Mouse (Mus musculus): ENCODE measurements at regions not wholly inside any gene's neighbourhood (a gene's known extent, or its start where the extent isn't known, plus 50 kb on each side); places are given as distances from the start of the nearest gene placed in this dataset.

DNA sequence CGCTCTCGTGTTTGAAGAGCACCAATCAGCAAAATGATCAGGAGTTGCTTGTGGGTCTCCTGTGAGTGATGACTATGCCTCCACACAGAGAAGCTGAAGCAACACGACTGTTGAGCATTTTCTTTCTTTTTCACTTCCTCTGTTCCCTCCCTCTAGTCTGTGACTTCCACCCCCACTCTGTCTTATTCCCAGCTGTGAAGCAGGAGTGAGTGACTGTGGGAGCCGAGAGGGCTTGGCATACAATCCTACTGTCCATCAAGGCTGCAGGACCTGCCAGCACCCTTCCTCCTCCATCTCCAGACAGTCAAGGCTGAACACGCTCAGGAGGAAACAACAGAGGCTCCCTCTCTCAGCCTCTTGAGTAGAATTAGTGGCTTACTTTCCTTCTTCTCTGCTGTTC, 401.3 kb downstream of the Plcl1 start:
- H3K4me2 ChIP-seq (replicated peaks): no peak overlapping the region
- H3K4me1 ChIP-seq: no peaks in the 10 kb centered on the region
- no peak for ATAC-seq (ENCODE audit: low FRiP score, low read depth)
- no peak overlapping the region for H3K27ac ChIP-seq
- H3K9ac ChIP-seq: no peak overlapping the region
- 72% methylated on average over 5 of the region's 5 CpGs for whole genome bisulfite sequencing
- no peaks in the 10 kb centered on the region for H3K27me3 ChIP-seq
- no peaks in the 10 kb centered on the region for H3K36me3 ChIP-seq
- no peaks in the 10 kb centered on the region for H3K9me3 ChIP-seq
- H3K4me3 ChIP-seq: no peak overlapping the region

DNA sequence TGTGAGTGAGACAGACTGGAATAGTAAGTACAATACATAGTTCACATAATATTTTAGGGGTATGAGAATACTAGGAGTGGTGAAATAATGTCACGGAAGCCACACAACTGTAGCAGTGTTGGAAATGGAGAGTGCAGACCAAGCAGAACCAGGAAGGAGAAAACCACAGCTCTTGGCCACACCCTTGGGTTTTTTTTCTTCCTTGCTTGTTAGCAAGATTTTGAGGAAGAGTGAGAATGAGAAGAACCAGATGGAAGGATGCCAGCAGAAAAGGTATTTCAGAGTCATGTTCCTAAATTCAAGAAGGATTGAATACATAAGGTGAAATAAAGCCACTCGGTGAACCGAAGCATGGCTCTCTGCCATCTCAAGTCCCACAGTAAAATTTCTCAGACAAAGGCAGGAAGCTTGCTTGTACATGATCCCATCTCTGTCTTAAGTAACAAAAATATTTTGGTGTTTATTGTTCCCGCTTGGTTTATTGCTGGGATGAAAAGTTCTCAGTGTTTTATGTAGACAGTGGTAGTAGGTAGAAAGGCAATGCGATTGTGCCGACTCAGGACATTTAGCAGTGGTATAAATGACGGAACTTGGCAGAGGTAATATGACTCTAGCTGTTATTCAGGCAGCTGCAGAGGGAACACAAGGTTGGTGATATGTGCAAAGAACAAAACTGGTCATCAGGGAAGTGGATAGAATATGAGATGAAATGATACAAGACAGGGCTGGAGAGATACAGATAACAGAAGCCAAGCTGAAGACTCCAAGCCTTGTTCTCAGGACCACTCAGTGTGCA, 403.2 kb downstream of the Plcl1 start:
- 62% methylated on average over 7 of the region's 7 CpGs for WGBS
- peak; percentile 66; the same call in 1 of the 2 replicates for ATAC-seq (ENCODE audit: low FRiP score, low read depth)
- no peak overlapping the region for H3K27ac ChIP-seq

DNA sequence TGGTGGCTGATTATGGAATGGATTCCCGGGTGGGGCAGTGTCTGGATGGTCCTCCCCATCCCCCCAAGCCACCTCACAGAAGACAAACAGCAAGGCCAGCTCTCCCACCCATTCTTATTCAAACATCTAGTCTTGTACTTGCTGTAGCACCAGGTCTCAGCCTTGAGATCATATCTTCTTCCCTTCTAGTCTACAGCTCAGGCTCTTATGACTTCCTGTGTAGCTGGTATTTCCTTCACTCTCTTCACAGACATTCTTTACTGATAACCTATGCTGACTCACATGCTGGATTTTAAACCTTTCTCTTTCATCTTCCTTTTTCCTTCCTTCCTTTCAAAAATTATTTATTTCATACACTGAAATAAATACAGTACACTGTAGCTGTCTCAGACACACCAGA, 406.8 kb downstream of the Plcl1 start:
- Histone ChIP-seq H3K9ac (no peak overlapping the region), H3K27me3 (no peaks in the 10 kb centered on the region), H3K9me3 (no peaks in the 10 kb centered on the region), H3K4me2 (replicated peaks) (no peak overlapping the region), H3K4me3 (no peak overlapping the region), H3K36me3 (no peaks in the 10 kb centered on the region), H3K27ac (no peak overlapping the region), H3K4me1 (no peaks in the 10 kb centered on the region)
- 88% methylated on average over 1 of the region's 1 CpGs for WGBS
- ATAC-seq (ENCODE audit: low FRiP score, low read depth): no peak

More for the DNA sequence above, 403.2 kb downstream of the Plcl1 start:
- Histone ChIP-seq H3K4me1 (no peaks in the 10 kb centered on the region), H3K9ac (no peak overlapping the region), H3K4me2 (replicated peaks) (no peak overlapping the region), H3K4me3 (no peak overlapping the region), H3K36me3 (no peaks in the 10 kb centered on the region), H3K27me3 (no peaks in the 10 kb centered on the region), H3K9me3 (no peaks in the 10 kb centered on the region)

DNA sequence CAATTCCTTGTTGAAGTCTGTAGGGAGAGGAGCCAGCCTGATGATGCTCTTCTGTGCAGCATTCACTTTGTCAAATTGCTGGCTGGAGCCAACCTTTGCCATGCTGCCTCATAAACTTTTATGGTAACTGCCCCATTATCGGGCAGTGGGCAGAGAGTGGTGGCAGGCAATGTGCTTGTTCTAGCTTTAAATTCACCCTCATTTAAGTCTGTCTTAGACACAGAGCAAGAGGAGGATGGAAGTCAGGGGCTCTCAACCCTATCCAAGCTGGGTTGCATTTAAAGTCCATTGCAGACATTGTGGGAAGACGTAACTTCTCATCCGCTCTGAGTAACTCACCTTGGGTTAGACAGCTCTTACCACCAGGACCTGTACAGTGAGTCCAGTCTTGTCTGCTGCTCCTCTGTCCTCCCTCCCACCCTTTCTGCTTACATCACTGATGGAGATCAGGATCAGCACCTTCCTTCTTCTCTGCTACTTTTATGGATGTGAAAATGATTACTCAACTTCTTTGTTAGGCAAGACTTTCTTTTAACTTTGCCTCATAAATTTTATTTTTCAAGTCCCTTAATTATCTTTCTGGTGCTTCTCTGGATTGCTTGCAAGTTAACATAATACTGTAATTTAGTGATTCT, 415.3 kb downstream of the Plcl1 start:
- Histone ChIP-seq H3K27me3 (no peaks in the 10 kb centered on the region), H3K36me3 (no peaks in the 10 kb centered on the region), H3K9ac (no peak overlapping the region), H3K27ac (no peak overlapping the region), H3K4me2 (replicated peaks) (no peak overlapping the region), H3K4me1 (no peaks in the 10 kb centered on the region), H3K9me3 (no peaks in the 10 kb centered on the region), H3K4me3 (no peak overlapping the region)
- ATAC-seq (ENCODE audit: low FRiP score, low read depth): no peak
- WGBS: 25% methylated on average over 3 of the region's 3 CpGs

DNA sequence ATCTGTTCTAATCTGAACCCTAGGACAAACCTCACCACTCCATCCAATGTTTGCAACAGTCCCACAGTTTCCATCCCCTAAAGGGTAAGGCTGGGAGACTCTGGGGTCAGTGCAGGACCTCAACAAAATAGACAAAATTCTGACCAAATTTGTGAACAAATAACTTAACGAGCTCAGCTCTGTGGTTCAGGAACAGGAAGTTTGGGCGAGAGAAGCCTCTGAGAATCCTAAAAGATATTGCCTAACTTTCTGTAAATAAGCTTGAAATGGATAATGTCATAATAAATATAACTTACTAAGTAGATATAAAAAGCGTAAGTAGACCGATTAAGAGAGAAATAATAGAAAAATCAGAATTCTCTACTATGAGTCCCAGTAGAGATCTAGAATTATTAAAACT, 416.9 kb downstream of the Plcl1 start:
- ATAC-seq (ENCODE audit: low FRiP score, low read depth): no peak
- WGBS: 82% methylated on average over 4 of the region's 4 CpGs

DNA sequence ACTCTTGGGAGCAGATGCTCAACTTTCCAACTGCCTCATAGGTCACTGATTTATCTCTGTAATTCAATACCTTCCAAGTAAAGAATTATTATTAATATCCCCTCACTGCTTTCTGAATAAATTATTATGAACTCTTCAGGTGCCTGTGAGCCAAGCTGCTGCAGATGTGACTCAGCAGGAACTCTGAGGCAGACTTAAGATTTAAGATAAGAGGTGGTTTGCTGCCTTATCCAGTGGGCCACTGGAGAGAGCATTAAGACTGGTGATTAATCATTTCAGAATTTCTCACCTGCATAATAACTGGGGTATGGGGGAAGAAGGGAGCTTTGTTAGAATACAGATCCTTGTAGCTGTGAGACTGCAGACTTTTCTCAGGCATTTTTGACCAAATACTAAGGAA, 421.5 kb downstream of the Plcl1 start:
- ATAC-seq (ENCODE audit: low FRiP score, low read depth): no peak
- Histone ChIP-seq H3K9me3 (no peaks in the 10 kb centered on the region), H3K4me2 (replicated peaks) (no peak overlapping the region), H3K27ac (no peak overlapping the region), H3K4me1 (no peaks in the 10 kb centered on the region), H3K4me3 (no peak overlapping the region), H3K27me3 (no peaks in the 10 kb centered on the region), H3K9ac (no peak overlapping the region), H3K36me3 (no peaks in the 10 kb centered on the region)

More for the DNA sequence above, 416.9 kb downstream of the Plcl1 start:
- no peaks in the 10 kb centered on the region for H3K27me3 ChIP-seq
- H3K36me3 ChIP-seq: no peaks in the 10 kb centered on the region
- H3K9me3 ChIP-seq: no peaks in the 10 kb centered on the region
- H3K4me1 ChIP-seq: no peaks in the 10 kb centered on the region
- no peak overlapping the region for H3K27ac ChIP-seq
- H3K9ac ChIP-seq: no peak overlapping the region
- no peak overlapping the region for H3K4me2 ChIP-seq (replicated peaks)
- no peak overlapping the region for H3K4me3 ChIP-seq

DNA sequence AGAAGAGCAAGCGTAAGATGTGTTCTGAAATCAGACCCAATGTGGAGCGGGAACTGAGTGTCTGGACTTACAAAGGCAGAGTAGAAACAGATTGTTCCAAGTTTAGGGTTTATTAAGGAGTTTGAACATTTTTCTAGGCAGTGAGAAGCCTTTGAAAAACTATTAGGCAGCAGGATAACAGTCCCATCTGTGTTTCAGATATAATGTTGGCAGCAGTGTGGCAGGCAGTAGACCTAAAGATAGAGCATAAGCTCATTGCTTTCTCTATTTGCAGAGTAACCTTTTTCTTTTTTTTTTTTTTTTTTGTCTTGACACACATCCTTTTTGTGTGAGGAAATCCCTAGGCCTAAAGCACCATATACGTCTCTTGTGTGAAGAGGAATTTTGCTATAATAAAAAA, 429.6 kb downstream of the Plcl1 start:
- Histone ChIP-seq H3K4me1 (no peaks in the 10 kb centered on the region), H3K9ac (no peak overlapping the region), H3K4me3 (no peak overlapping the region), H3K36me3 (no peaks in the 10 kb centered on the region), H3K27ac (no peak overlapping the region), H3K9me3 (no peaks in the 10 kb centered on the region), H3K4me2 (replicated peaks) (no peak overlapping the region), H3K27me3 (no peaks in the 10 kb centered on the region)
- 79% methylated on average over 3 of the region's 3 CpGs for WGBS
- ATAC-seq (ENCODE audit: low FRiP score, low read depth): no peak

DNA sequence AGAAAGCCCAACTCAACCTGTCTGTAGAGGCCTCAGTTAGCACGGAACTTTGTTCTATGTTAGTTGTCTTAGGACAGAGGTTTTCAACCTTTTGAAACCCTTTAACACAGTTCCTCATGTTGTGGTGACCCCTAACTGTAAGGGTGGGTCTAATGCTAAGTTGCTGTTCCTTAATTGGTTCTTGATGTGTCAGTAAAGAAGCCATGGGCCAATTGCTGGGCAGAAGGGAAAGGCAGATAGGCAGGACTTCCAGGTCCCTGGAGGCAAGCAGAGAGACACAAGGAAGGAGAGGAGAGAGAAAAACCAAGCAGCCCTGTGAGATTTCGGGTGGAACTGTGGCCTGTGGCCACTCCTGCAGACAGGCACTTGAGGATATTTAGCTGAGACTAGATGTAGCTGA, 431.0 kb downstream of the Plcl1 start:
- no peaks in the 10 kb centered on the region for H3K4me1 ChIP-seq
- no peak for ATAC-seq (ENCODE audit: low FRiP score, low read depth)
- no peak overlapping the region for H3K9ac ChIP-seq
- WGBS: 86% methylated on average over 2 of the region's 2 CpGs
- no peak overlapping the region for H3K27ac ChIP-seq
- no peaks in the 10 kb centered on the region for H3K36me3 ChIP-seq
- no peaks in the 10 kb centered on the region for H3K9me3 ChIP-seq
- H3K4me3 ChIP-seq: no peak overlapping the region
- H3K4me2 ChIP-seq (replicated peaks): no peak overlapping the region
- H3K27me3 ChIP-seq: no peaks in the 10 kb centered on the region

DNA sequence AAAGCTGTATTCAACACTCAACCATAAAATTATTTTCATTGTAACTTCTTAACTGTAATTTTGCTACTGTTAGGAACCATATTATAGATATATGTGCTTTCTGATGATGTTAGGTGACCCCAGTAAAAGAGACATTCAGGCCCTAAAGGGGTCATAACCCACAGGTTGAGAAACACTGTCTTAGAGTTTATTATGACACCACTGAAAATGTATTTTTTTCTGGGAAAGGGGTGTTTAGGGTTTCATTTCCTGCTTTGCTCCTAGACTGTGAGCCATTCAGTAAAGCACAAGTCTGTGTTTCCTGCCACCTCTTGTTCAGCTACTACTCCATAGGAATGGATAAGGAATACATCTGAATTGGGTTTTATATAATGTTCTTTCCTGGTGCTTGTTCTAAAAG, 431.6 kb downstream of the Plcl1 start:
- no peak for ATAC-seq (ENCODE audit: low FRiP score, low read depth)
- Histone ChIP-seq H3K4me3 (no peak overlapping the region), H3K9ac (no peak overlapping the region), H3K36me3 (no peaks in the 10 kb centered on the region), H3K9me3 (no peaks in the 10 kb centered on the region), H3K27ac (no peak overlapping the region), H3K4me2 (replicated peaks) (no peak overlapping the region), H3K4me1 (no peaks in the 10 kb centered on the region), H3K27me3 (no peaks in the 10 kb centered on the region)

DNA sequence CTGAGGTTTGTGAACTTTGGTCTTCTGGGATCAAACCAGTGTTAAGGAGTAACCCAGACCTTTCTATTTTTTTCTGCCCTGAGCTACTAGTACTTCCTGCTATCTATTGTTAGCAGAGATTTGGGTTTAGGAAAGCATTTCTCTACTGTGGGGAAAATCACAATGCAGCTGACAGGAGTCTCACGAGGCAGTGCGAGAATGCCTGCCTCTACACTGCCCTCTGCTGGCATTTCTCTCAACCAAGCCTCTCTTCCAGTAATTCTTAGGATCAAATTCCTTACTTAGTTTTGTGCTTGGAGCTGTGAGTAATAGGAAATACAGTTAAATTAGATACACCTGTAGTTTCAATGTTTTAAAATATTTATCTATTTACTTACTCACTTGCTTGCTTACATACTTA, 432.4 kb downstream of the Plcl1 start:
- ATAC-seq (ENCODE audit: low FRiP score, low read depth): peak; percentile 51; the same call in 1 of the 2 replicates
- no peak overlapping the region for H3K4me2 ChIP-seq (replicated peaks)
- WGBS: 0% methylated on average over 2 of the region's 2 CpGs
- no peak overlapping the region for H3K27ac ChIP-seq
- no peaks in the 10 kb centered on the region for H3K27me3 ChIP-seq
- H3K9me3 ChIP-seq: no peaks in the 10 kb centered on the region
- H3K9ac ChIP-seq: no peak overlapping the region
- H3K4me1 ChIP-seq: no peaks in the 10 kb centered on the region
- H3K36me3 ChIP-seq: no peaks in the 10 kb centered on the region
- H3K4me3 ChIP-seq: no peak overlapping the region

DNA sequence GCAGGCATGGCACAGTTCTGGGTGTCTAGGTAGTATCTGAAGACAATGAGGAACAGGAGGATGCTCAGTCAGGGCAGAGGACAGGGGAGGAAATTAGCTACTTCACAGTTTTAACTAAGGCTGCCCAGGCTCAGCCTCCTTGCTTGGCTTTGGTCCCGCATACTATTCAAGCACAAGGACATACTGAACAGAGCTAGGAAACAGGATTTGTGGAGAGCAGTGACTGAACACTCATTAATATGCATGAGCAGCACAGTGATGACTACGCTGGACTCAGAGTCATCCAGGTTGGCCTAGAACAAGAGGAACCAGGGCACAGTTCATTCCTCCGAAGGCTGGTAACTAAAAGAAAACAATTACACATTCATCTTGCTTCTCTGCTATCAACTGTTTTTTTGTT, 443.1 kb downstream of the Plcl1 start:
- Histone ChIP-seq H3K4me3 (no peak overlapping the region), H3K27ac (no peak overlapping the region), H3K4me1 (no peaks in the 10 kb centered on the region), H3K9me3 (no peaks in the 10 kb centered on the region), H3K36me3 (no peaks in the 10 kb centered on the region), H3K27me3 (no peaks in the 10 kb centered on the region), H3K4me2 (replicated peaks) (no peak overlapping the region), H3K9ac (no peak overlapping the region)
- 88% methylated on average over 3 of the region's 3 CpGs for WGBS
- no peak for ATAC-seq (ENCODE audit: low FRiP score, low read depth)

DNA sequence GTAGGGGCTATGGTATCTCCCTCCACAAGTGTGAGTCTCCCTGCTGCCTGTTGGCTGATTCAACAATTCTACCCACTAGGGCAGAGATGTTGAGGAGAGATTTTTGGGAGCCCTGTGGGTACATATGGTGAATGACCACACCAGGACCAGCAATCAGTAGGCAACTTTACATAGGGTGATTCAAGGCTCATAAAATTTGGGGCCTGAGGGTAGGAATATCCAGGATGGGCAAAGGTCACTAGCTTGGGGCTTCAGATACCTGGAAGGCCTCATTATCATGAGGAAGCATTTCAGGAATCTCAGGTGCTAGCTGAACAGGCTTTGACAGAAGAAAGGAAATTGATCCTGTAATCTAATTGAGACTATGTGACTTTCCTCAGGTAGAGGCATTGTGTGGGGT, 446.6 kb downstream of the Plcl1 start:
- no peaks in the 10 kb centered on the region for H3K36me3 ChIP-seq
- H3K9me3 ChIP-seq: no peaks in the 10 kb centered on the region
- no peaks in the 10 kb centered on the region for H3K27me3 ChIP-seq
- H3K4me1 ChIP-seq: peaks cover 7% of the 10 kb centered on the region
- no peak overlapping the region for H3K4me2 ChIP-seq (replicated peaks)
- no peak overlapping the region for H3K27ac ChIP-seq
- ATAC-seq (ENCODE audit: low FRiP score, low read depth): no peak
- no peak overlapping the region for H3K4me3 ChIP-seq
- no peak overlapping the region for H3K9ac ChIP-seq

DNA sequence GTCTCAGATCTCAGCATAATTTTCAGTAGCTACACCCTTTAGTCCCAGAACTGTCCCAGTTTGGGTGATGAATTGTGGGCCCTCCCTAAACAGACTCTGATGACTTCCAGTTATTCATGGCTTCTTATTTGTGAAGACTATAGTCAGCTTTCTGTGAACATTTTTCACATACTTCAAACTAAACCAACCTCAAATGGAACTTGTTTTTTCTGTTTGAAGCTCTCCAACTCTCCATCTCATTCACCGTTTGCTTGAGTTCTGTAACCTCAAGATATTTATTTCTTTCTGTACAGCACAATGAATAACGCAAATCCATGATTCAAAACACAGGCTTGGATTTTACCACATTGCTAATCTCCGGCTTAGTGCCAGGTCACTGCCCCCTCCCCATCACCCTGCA, 453.4 kb downstream of the Plcl1 start:
- Histone ChIP-seq H3K4me3 (no peak overlapping the region), H3K9ac (no peak overlapping the region), H3K27ac (no peak overlapping the region), H3K36me3 (no peaks in the 10 kb centered on the region), H3K4me1 (peaks cover 18% of the 10 kb centered on the region), H3K9me3 (no peaks in the 10 kb centered on the region), H3K4me2 (replicated peaks) (no peak overlapping the region), H3K27me3 (no peaks in the 10 kb centered on the region)
- ATAC-seq (ENCODE audit: low FRiP score, low read depth): no peak
- 72% methylated on average over 3 of the region's 3 CpGs for WGBS
